Mouse (Mus musculus) cerebellum, postnatal 4 days (tissue): ENCODE data around the gene Tcl1b4.
"Not testable (repeated sequence)": the region's sequence is repeated elsewhere in the genome, so short reads cannot be mapped to it uniquely, and the experiment has no call there.

Experiments used
- DNase-seq, 2 experiments: peaks; one replicate each; pipeline ENCODE4 v3.0.0; 2022; ENCODE audit warnings: low spot score in 2 of 2, mixed read lengths in 1 of 2

Gene Tcl1b4

GRCm38 (mm10) chr12:105201657-105202056 is at the start of gene Tcl1b4:
Gene Tcl1b4, plus strand, starts transcription at chr12:105201957.
- not testable (repeated sequence) for DNase-seq

DNA sequence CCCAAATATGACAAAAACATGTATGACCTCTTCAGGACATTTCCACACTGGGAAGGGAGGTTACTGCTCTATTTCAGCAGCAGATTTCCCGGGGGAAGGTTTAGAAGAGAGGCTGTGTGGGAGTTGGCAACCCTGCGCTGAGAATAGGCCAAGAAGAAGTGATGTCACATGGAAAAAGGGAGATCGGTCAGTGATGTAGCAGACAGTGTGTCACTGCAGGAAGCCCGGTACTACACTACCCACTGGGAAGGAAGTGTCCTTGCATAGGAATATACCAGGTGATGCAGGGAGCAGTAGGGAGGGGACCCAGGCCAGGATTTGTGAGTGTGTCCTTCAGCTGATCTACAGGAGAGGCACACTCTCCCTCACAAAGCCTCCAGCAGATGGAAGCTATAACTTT is 46.5 kb upstream of the Tcl1b4 start:
- DNase-seq, result not testable (repeated sequence)

DNA sequence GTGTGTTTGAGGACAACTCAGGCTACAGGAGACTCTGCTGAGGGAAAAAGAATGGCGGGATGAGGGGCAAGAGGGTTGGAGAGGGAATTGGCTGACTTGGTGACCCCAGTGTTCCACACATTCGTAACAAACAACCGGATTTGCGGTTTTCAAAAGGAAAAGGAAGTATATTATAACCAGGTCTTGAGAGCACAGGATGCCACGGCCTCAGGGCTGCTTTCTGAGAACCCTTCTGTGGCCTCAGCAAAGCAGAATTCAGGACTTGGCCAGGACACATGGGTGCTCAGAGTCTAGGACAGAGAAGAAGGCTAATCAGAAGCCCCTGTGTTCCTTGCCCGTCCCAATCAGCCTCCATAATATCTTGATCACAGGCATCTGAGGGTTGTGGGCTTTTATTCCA is 42.9 kb upstream of the Tcl1b4 start:
- DNase-seq, result no peak

DNA sequence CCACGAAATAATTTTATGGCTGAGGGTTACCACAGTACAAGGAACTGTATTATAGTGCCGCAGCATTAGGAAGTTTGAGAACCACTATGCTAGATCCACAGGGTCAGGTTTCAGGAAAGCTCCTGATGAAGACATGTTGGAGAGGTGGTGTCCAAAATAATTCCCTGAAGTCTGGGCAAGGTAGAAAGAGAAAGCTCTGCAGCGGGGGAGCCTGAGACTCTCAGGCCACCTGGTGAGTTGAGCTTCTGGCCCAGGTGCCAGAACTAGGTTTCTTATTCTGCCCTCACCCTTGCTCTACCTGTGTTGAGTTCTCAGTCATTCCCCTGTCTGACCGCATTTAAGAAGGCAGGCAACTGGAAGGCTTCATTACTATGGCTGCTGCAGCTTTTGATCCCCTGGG is 42.4 kb upstream of the Tcl1b4 start, which contains the start of gene Tcl1b1:
Tcl1b1 (plus strand) TSS at position 301 of the 400 bp plus-strand sequence.
- no peak for DNase-seq

GRCm38 (mm10) chr12:105166734-105167133 is 35.0 kb upstream of the Tcl1b4 start:
- DNase-seq, result no peak

DNA sequence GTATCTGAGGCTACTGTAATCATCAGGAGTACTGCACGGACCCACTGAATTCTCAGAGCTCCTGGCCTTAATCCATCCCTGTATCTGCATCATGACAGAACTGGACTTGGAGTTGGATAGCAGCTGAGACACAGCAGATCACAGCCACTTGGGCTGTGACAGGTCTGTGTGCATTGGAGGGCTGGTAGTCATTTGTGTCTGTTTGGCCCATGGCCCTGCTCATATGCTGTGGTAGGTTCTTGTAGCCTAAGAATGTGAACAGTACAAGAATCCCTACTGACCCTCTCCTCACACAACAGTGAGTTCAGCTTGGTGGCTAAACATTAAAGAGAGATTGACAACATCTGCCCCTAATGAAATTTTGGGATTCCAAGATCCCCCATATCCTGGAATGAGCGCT is 28.4 kb upstream of the Tcl1b4 start:
- no peak for DNase-seq

DNA sequence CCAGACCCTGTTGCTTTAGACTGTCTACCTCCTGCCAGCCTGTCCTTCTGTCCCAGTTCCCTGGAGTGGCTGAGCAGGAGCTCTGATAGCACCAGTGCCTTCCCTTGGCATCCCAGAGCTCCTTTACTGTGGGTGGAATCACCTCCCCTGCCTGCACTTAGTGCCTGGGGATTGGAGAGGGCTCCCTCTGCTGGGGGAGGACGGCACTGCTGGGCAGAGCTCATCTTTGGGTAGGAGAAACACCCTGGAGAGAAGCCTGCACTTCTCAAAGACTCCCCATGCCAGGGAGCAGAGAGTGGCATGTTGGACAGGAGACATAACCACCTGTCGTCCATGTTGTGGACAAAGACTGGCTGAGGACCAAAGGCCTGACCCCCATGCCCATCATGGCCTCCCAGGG is 27.4 kb upstream of the Tcl1b4 start:
- DNase-seq, result peak in 1 of 2 experiments; percentile 62

DNA sequence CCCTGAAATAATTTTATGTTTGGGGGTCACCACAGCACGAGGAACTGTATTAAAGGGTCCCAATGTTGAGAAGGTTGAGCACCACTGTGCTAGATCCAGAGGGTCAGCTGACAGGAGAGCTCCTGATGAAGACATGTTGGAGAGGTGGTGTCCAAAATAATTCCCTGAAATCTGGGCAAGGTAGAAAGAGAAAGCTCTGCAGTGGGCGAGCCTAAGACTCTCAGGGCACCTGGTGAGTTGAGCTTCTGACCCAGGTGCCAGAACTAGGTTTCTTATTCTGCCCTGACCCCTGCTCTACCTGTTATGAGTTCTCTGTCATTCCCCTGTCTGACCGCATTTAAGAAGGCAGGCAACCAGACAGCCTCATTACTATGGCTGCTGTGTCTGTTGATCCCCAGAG is 25.7 kb upstream of the Tcl1b4 start, which contains the start of gene Tcl1b5:
Tcl1b5 (plus strand) TSS at position 301 of the 400 bp plus-strand sequence.
- not testable (repeated sequence) for DNase-seq

- not testable (repeated sequence) for DNase-seq
Measured at GRCm38 (mm10) chr12:105181040-105181644, 20.6 kb upstream of the Tcl1b4 start.

GRCm38 (mm10) chr12:105188980-105189379 is 12.8 kb upstream of the Tcl1b4 start:
- DNase-seq, result peak in 1 of 2 experiments; percentile 11

- DNase-seq, result not testable (repeated sequence)
Measured at GRCm38 (mm10) chr12:105190743-105191142, 11.0 kb upstream of the Tcl1b4 start, which contains the start of gene Tcl1b3. Gene Tcl1b3, plus strand, starts transcription at chr12:105191043.

DNA sequence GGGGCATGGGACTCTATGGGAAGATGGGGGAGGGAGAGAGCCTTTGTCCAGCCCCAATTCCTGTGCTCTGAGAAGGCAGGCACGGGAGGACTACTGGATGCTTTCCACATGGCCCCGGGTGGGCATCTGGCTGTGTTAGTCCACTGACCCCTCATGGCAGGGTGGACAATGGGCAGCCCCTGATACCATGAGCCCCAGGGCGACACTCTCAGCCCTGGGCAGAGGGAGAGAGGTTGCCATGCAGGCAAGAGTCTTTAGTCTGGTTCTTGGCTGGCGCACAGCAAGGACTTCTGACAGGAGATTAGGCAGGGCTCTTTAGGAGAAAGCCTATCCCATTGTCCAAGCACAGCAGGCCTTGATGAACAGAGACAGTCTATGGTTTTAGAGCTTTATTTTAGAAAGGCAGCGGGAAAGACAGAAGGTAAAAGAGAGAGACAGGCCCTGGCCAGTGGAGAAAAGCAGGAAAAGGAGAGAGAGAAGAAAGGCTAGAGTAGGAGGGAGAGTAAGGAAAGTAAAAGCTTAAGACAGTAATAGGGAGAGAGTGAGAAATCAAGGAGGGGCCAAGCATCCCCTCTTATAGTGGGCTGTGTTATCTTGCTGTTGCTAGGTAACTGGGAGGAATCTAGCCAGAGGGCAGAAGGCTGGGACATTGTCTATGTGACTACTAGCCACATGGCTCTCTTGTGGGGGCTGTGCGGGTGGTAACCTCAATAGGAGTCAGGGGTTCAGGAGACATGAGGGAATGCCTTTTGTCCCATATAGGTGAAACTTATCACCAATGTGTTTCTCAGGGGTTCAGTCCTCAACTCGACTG is 1.9 kb upstream of the Tcl1b4 start:
- not testable (repeated sequence) for DNase-seq

GRCm38 (mm10) chr12:105207071-105207470 is 5.3 kb downstream of the Tcl1b4 start:
- no peak for DNase-seq

- DNase-seq, result no peak
Measured at GRCm38 (mm10) chr12:105208441-105208840, 6.7 kb downstream of the Tcl1b4 start.

- no peak for DNase-seq
Measured at GRCm38 (mm10) chr12:105209231-105209630, 7.5 kb downstream of the Tcl1b4 start.

DNA sequence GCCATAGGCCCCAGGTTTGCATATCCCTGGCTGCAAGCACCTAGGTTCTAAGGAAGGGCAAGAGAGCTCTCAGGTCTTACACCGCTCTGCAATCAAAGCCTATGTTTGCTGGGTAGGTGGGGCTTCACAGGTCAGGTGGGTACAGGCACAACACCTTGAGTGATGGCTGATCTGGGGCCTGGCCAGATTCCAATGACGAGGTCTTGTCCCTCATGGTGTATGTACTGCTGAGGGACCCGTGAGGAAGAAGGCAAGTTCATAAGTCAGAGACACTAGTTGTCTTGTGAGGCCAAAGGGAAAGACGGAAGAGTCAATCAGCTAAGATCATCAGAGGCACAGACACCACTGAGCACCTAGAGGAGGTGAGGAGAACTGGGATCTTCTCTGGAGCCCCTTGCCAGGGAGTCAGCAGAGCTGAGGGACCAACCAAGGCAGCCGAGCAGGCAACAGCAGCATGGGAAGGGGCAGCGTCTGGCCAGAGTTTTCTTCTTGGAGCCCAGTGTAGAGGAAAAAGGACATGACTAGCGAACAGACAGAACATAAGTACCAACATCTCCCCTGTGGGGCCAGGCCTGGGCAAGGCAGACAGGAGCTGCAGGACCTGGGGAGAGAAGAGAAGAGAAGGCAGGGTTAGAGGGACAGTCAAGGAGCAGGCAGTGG is 15.5 kb downstream of the Tcl1b4 start:
- DNase-seq, result no peak

GRCm38 (mm10) chr12:105222601-105223319 is 21.0 kb downstream of the Tcl1b4 start, which contains the start of gene Tcl1:
Gene Tcl1, minus strand, starts transcription at chr12:105222793.
- DNase-seq, result no peak

DNA sequence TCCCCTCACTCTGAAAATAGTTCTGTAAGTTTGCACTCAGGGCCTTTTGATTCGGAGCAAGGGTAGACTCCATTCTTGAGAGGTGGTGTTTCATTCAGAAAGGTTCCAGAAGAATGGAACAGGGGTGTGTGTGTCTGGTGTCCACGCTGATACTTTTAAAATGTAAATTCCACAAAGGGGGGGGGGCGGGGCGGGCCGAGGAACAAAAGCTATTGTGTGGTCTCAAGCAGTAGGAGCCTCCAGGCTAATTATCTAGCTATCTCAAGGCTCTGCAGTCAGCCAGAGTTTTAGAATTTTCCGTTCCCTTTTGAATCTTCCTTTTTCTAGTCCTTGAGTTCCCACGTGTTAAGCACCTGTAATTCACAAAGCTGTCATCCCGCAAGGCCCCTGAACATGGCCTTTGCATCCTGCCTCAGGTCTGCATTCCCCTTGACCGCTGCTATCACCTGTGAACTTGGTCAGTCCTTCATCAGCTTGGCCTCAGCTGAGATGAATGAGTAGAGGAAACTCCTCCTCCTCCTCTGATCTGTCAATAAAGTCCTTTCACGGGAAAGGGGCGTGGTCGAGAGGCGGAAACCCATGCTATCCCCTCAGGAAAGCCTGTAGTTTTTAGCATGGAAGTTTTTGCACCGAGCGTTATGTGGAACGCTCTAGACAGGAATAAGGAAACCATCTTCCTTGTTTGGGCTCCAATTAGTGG is 23.0 kb downstream of the Tcl1b4 start:
- DNase-seq, result no peak

DNA sequence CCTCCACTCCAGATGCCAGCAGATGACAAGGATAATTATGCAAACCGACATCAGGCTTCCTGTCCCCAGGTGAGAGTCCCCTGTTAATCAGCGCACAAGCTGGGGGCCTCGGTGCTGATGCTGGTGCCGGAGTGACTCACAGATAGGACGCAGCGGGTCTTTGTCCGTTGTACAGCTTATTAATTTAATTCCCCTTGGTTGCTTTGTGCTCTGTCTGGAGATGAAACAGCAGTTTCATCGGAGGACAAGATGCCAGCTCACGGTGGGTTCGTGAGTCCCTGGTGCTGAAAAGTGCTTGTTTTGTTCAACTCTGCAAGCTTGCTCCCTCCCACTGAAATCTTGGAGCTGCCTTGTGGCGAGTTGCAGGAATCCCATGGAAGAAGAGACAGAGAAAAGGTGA is 32.6 kb downstream of the Tcl1b4 start:
- no peak for DNase-seq

DNA sequence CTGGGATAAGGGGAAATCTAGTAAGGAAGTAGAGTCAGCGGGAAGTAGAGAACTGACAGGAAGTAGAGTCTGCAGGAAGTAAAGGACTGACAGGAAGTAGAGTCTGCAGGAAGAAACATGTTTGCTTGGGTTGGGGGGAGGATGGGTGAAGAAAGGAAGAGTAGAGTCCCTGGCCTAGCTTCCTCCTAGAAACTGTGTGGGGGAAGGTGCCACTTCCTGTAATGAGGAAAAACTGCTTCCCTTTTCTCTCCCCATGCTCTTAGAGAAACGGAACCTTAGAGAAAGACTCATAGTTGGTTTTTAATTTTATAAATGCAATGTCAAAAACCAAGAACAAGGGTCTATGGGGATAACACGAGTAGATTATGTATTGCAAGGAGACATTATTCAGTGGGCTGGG is 33.3 kb downstream of the Tcl1b4 start:
- DNase-seq, result no peak

DNA sequence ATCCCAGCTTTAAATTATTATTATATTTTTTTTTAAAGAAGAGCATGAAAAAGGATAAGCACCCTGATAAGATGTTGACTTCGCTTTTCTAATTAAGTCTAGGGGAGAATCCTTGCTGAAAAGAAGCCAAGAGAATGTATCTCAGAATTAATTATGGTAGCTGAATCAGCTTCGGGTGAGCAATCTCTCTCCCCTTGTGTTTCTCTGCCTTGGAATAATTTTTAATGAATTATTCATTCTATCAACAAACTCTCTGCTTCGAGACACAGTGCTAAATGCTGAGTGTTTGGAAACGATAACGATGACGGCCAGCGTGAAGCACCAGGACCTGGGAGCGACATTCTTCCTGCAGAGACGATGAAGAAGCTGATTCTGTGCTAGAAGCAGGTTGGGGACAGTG is 37.3 kb downstream of the Tcl1b4 start:
- no peak for DNase-seq
